Mouse (Mus musculus) hindbrain, embryonic 13.5 days (tissue): ENCODE data around the gene Dlgap1. TPM values are rescaled to one million over a fixed set of nuclear protein-coding genes. Genes with fewer than 3 reads are reported as not detected.
A peak's percentile ranks its signal among the peaks of the same experiment; 100 is the strongest.

ENCODE experiments used
- ATAC-seq: fragments of 200-750 bp; cut with Nextera tagmentation; 2 replicates; pipeline ENCODE4 v1.8.0; 2017; ENCODE audit warnings: moderate TSS enrichment; ENCODE audit not compliant: low FRiP score
- H3K27ac ChIP-seq: fragments of 300-500 bp; sonication (generic); 2 replicates; pipeline ENCODE4 v1.5.1; 2015; ENCODE audit warnings: inconsistent platforms, mild to moderate bottlenecking, moderate library complexity
- H3K27me3 ChIP-seq: fragments of 300-500 bp; sonication (generic); 2 replicates; pipeline ENCODE4 v1.6.1; 2015; ENCODE audit warnings: mild to moderate bottlenecking, inconsistent platforms
- H3K36me3 ChIP-seq: fragments of 300-500 bp; sonication (generic); 2 replicates; pipeline ENCODE4 v1.6.1; 2015; ENCODE audit warnings: mild to moderate bottlenecking, inconsistent platforms
- H3K4me1 ChIP-seq: fragments of 300-500 bp; sonication (generic); replicated peaks from 2 replicates; pipeline ENCODE4 v1.6.1; 2015; ENCODE audit warnings: inconsistent platforms
- H3K4me2 ChIP-seq: fragments of 300-500 bp; sonication (generic); 2 replicates; pipeline ENCODE4 v1.6.1; 2015; ENCODE audit warnings: inconsistent platforms, mild to moderate bottlenecking, moderate library complexity
- H3K4me3 ChIP-seq: fragments of 300-500 bp; sonication (generic); 2 replicates; pipeline ENCODE4 v1.5.1; 2015; ENCODE audit warnings: mild to moderate bottlenecking, inconsistent platforms
- H3K9ac ChIP-seq: fragments of 300-500 bp; sonication (generic); 2 replicates; pipeline ENCODE4 v1.6.1; 2015; ENCODE audit warnings: mild to moderate bottlenecking, inconsistent platforms
- H3K9me3 ChIP-seq: fragments of 300-500 bp; sonication (generic); 2 replicates; pipeline ENCODE4 v1.6.1; 2016; ENCODE audit warnings: inconsistent platforms
- WGBS: fragments of 180-500 bp; shearing (Covaris S2); methylation state at CpG from one replicate; pipeline ENCODE4 v1.1.7; 2015; 5-methylcytosine and 5-hydroxymethylcytosine counted together
- polyA plus RNA-seq: library from polyadenylated mRNA; unstranded; fragments of >200 nt; fragmentation: Nextera tagmentation; extraction: Ambion mirVana; gene quantifications from 2 replicates; pipeline ENCODE4 v1.2.1, GENCODE M21; 2015

Dlgap1 gene
- polyA plus RNA-seq, 1 experiment from 2014 or later, result 15.7 TPM

- peak overlapping the region; percentile 94 for H3K4me2 ChIP-seq
- H3K27me3 ChIP-seq, result peaks cover 36% of the 10 kb centered on the region
- ATAC-seq, result peak; percentile 52
- peak overlapping the region; percentile 61 for H3K4me3 ChIP-seq
- peaks cover 57% of the 10 kb centered on the region for H3K4me1 ChIP-seq
- peak overlapping the region; percentile 89 for H3K27ac ChIP-seq
- H3K9me3 ChIP-seq, result no peaks in the 10 kb centered on the region
- no peaks in the 10 kb centered on the region for H3K36me3 ChIP-seq
- under 1% methylated on average over 49 of the region's 54 CpGs for whole genome bisulfite sequencing
- peak overlapping the region; percentile 82 for H3K9ac ChIP-seq
These were observed 882.4 kb downstream of the Dlgap1 start for GRCm38 (mm10) chr17:70850996-70851991.

- peak overlapping the region; percentile 89 for H3K27ac ChIP-seq
- peak; percentile 4; the same call in 1 of the 2 replicates for ATAC-seq
- H3K9me3 ChIP-seq, result no peaks in the 10 kb centered on the region
- H3K4me3 ChIP-seq, result peak overlapping the region; percentile 61
- peaks cover 63% of the 10 kb centered on the region for H3K4me1 ChIP-seq
- no peaks in the 10 kb centered on the region for H3K36me3 ChIP-seq
- H3K4me2 ChIP-seq, result peak overlapping the region; percentile 94
- H3K9ac ChIP-seq, result peak overlapping the region; percentile 82
- under 1% methylated on average over 29 of the region's 29 CpGs for WGBS
- H3K27me3 ChIP-seq, result peaks cover 36% of the 10 kb centered on the region
These were observed 883.3 kb downstream of the Dlgap1 start for GRCm38 (mm10) chr17:70852011-70852685.

- peak overlapping the region; percentile 88 for H3K27ac ChIP-seq
- no peaks in the 10 kb centered on the region for H3K36me3 ChIP-seq
- peak; percentile 73 for ATAC-seq
- under 1% methylated on average over 51 of the region's 51 CpGs for WGBS
- H3K9ac ChIP-seq, result peak overlapping the region; percentile 82
- H3K4me2 ChIP-seq, result peak overlapping the region; percentile 94
- peak overlapping the region; percentile 61 for H3K4me3 ChIP-seq
- H3K27me3 ChIP-seq, result peaks cover 36% of the 10 kb centered on the region
- no peaks in the 10 kb centered on the region for H3K9me3 ChIP-seq
- H3K4me1 ChIP-seq, result peaks cover 62% of the 10 kb centered on the region
These were observed 884.0 kb downstream of the Dlgap1 start for GRCm38 (mm10) chr17:70852686-70853386.

GRCm38 (mm10) chr17:70853436-70853905 is 884.6 kb downstream of the Dlgap1 start, which contains the start of gene Tgif1:
Gene Tgif1, minus strand, starts transcription at chr17:70853546.
- Histone ChIP-seq H3K4me2 (peak within 1 kb of the TSS; percentile 94), H3K36me3 (no peaks in the 10 kb centered on the region), H3K4me3 (peak within 1 kb of the TSS; percentile 61), H3K4me1 (peaks cover 56% of the 10 kb centered on the region), H3K27ac (peak within 1 kb of the TSS; percentile 88), H3K27me3 (peaks cover 34% of the 10 kb centered on the region), H3K9ac (peak within 1 kb of the TSS; percentile 82), H3K9me3 (no peaks in the 10 kb centered on the region)
- ATAC-seq, result peak; percentile 11; the same call in 1 of the 2 replicates
- WGBS, result under 1% methylated on average over 29 of the region's 29 CpGs

- 29% methylated on average over 6 of the region's 6 CpGs for WGBS
- no peaks in the 10 kb centered on the region for H3K9me3 ChIP-seq
- H3K27ac ChIP-seq, result peak overlapping the region; percentile 88; the same call in 1 of the 2 replicates
- no peak overlapping the region for H3K9ac ChIP-seq
- peaks cover 51% of the 10 kb centered on the region for H3K4me1 ChIP-seq
- no peaks in the 10 kb centered on the region for H3K36me3 ChIP-seq
- peaks cover 29% of the 10 kb centered on the region for H3K27me3 ChIP-seq
- peak overlapping the region; percentile 61 for H3K4me3 ChIP-seq
- peak overlapping the region; percentile 94 for H3K4me2 ChIP-seq
- ATAC-seq, result no peak
These were observed 885.1 kb downstream of the Dlgap1 start for GRCm38 (mm10) chr17:70854021-70854420.

GRCm38 (mm10) chr17:70856871-70857415 is 888.1 kb downstream of the Dlgap1 start:
- Histone ChIP-seq H3K4me1 (peaks cover 21% of the 10 kb centered on the region), H3K4me2 (no peak overlapping the region), H3K9me3 (no peaks in the 10 kb centered on the region), H3K9ac (no peak overlapping the region), H3K4me3 (no peak overlapping the region), H3K27me3 (peaks cover 8% of the 10 kb centered on the region), H3K27ac (no peak overlapping the region), H3K36me3 (no peaks in the 10 kb centered on the region)
- whole genome bisulfite sequencing, result 43% methylated on average over 12 of the region's 12 CpGs
- no peak for ATAC-seq

- Histone ChIP-seq H3K9me3 (0 out of 2 replicates have a peak, but pooled peaks cover 4% of the 10 kb centered on the region), H3K36me3 (no peaks in the 10 kb centered on the region), H3K4me3 (no peak overlapping the region), H3K4me1 (peaks cover 10% of the 10 kb centered on the region; the same call in 1 of the 2 replicates), H3K27ac (no peak overlapping the region), H3K4me2 (no peak overlapping the region), H3K27me3 (peaks cover 7% of the 10 kb centered on the region), H3K9ac (no peak overlapping the region)
- no peak for ATAC-seq
- WGBS, result 79% methylated on average over 4 of the region's 4 CpGs
These were observed 889.9 kb downstream of the Dlgap1 start for GRCm38 (mm10) chr17:70858814-70859213.

- no peaks in the 10 kb centered on the region for H3K27me3 ChIP-seq
- ATAC-seq, result no peak
- 0 out of 2 replicates have a peak, but pooled peaks cover 7% of the 10 kb centered on the region for H3K9me3 ChIP-seq
- whole genome bisulfite sequencing, result 96% methylated on average over 8 of the region's 8 CpGs
- no peaks in the 10 kb centered on the region for H3K4me1 ChIP-seq
- H3K4me3 ChIP-seq, result no peak overlapping the region
- no peaks in the 10 kb centered on the region for H3K36me3 ChIP-seq
- no peak overlapping the region for H3K27ac ChIP-seq
- no peak overlapping the region for H3K9ac ChIP-seq
- no peak overlapping the region for H3K4me2 ChIP-seq
These were observed 895.2 kb downstream of the Dlgap1 start for GRCm38 (mm10) chr17:70864117-70864516.

GRCm38 (mm10) chr17:70864645-70865044 is 895.8 kb downstream of the Dlgap1 start:
- no peak for ATAC-seq
- Histone ChIP-seq H3K27me3 (no peaks in the 10 kb centered on the region), H3K4me3 (no peak overlapping the region), H3K36me3 (no peaks in the 10 kb centered on the region), H3K4me2 (no peak overlapping the region), H3K9me3 (0 out of 2 replicates have a peak, but pooled peaks cover 7% of the 10 kb centered on the region), H3K9ac (no peak overlapping the region), H3K27ac (no peak overlapping the region), H3K4me1 (no peaks in the 10 kb centered on the region)
- 79% methylated on average over 3 of the region's 3 CpGs for WGBS

GRCm38 (mm10) chr17:70865060-70865604 is 896.3 kb downstream of the Dlgap1 start:
- Histone ChIP-seq H3K27ac (no peak overlapping the region), H3K27me3 (no peaks in the 10 kb centered on the region), H3K9ac (no peak overlapping the region), H3K4me2 (no peak overlapping the region), H3K9me3 (0 out of 2 replicates have a peak, but pooled peaks cover 7% of the 10 kb centered on the region), H3K4me1 (no peaks in the 10 kb centered on the region), H3K36me3 (no peaks in the 10 kb centered on the region), H3K4me3 (no peak overlapping the region)
- no peak for ATAC-seq
- WGBS, result 84% methylated on average over 10 of the region's 10 CpGs

- Histone ChIP-seq H3K9me3 (0 out of 2 replicates have a peak, but pooled peaks cover 7% of the 10 kb centered on the region), H3K4me3 (no peak overlapping the region), H3K9ac (no peak overlapping the region), H3K27me3 (no peaks in the 10 kb centered on the region), H3K27ac (no peak overlapping the region), H3K4me2 (no peak overlapping the region), H3K36me3 (no peaks in the 10 kb centered on the region), H3K4me1 (no peaks in the 10 kb centered on the region)
- no peak for ATAC-seq
- 93% methylated on average over 5 of the region's 5 CpGs for WGBS
These were observed 897.2 kb downstream of the Dlgap1 start for GRCm38 (mm10) chr17:70866029-70866428.
